Mouse (Mus musculus) testis, postnatal 10 days (tissue): Measurements from ENCODE around the gene Ccnl2.
"Not testable (repeated sequence)": the region's sequence is repeated elsewhere in the genome, so short reads cannot be mapped to it uniquely, and the experiment has no call there.

Experiments
- DNase-seq: peaks from one replicate; pipeline ENCODE4 v3.0.0; 2021; ENCODE audit warnings: low spot score

Gene Ccnl2

DNA sequence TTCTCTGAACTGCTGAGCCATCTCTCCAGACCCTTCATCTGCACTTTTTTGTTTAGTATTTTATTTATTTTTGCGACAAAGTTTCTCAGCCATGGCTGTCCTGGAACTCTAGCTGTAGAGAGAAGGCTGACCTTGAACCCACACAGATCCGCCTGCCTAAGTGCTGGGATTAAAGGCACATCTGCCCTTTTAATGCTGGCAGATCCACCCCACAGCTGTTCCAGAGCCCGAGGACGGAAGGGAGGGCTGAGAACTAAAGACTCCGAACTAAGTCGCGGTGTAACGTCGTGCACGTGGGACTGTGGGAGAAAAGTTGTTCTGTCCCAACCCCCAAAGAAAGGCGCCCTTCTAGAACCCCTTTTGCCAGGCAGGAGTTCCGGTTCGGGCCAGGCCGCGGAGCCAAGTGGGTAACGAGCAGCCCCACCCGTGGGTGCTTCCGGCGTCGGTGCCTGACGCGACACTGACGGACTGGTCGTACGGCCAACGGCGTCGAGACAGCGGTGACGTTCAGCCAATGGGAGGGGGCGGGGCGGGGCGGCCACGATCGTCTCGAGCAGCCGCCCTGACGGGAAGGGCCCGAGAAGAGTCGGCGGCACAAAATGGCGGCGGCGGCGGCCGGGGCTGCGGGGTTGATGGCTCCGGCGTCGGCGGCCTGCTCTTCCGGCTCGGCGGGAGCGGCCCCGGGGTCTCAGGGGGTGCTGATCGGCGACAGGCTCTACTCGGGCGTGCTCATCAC lies at the start of gene Ccnl2:
TSS of gene Ccnl2 (plus strand) at position 561 of the 736 bp plus-strand sequence.
- DNase-seq, result peak; percentile 91

DNA sequence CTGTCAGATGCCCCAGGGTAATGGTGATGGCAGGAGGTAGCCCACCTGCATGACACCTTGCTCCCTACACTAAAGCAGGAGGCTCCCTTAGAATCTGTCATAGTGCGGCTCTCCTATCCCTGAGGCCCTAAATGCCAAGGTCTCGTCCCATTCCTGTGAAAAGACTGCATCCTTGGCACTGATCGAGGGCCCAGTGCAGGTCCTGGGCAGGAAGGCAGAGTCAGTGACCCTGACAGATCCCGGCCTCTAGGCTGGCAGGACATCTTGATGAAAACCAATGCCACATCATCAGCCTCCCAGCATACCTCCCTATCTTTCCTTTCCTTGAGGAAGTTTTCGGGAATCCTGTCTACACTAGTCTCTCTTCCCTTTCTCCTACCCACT lies 42.8 kb upstream of the Ccnl2 start:
- no peak for DNase-seq

DNA sequence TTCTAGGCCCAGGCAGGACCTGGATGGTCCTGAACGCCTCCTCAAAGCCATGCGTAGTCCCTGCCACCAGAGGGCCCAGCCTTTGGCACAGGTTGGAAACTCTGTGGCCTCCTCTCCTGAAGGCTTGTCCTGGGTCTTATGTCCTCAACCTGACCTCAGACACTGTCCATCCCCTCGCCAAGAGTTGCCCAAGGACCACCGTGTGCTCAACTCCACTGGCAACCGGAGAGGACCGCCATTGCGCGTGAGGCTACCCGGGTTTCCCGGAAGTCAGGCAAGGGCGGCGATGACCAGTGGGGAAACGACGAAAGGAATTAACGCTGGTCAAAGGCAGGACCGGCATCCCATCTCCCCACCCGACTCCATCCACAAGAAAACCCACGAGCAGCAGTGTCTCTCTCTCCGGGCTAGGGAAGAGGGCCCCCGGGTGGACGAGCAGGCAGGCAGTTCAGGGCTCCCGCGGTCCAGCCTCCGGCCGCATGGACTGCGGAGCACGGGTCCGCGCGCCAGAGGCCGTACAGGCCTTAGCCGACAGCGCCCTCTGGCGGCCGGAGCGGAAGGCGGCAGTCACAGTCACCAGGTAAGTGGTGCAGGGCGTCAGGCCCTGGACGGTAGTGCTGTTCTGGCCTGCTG lies 42.3 kb upstream of the Ccnl2 start:
- DNase-seq, result peak; percentile 97

DNA sequence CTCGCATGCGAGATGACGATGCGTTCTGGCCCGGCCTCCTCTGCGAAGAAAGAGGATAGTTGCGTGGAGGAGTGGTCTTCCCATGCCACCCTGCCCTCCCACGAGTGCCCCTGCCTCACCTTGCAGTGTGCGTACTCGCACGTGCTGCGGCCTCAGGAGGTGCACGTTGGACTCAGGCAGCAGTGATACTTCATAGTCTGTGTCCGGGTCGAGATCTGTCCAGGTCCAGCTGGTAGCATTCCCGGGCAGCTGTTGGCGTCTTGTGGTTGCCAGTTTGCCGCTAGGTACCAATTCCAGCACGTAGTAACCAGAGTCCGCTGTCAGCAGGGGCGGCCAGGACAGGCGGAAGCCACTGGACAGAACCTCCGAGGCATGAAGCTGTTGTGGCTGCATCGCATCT lies 41.7 kb upstream of the Ccnl2 start:
- DNase-seq, result no peak

DNA sequence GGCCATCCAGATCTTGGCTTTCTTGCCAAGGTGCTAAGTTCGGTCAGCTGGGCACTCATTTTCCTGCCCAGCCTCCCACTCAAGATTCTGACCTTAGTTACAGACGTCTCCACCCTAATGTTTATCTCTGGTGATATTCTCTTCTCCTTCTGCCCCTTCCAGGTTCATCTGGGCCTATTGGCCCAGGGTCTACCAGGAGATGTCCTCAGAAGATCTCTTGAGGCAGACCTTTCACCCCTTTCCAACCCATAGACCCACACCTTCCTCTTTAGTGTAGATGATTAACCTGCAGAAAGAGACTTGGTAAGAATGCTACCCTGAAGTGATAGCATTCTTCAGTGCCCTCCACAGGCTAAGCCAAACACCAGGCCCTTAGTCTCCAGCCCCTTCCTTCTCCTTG lies 40.6 kb upstream of the Ccnl2 start:
- DNase-seq, result no peak

DNA sequence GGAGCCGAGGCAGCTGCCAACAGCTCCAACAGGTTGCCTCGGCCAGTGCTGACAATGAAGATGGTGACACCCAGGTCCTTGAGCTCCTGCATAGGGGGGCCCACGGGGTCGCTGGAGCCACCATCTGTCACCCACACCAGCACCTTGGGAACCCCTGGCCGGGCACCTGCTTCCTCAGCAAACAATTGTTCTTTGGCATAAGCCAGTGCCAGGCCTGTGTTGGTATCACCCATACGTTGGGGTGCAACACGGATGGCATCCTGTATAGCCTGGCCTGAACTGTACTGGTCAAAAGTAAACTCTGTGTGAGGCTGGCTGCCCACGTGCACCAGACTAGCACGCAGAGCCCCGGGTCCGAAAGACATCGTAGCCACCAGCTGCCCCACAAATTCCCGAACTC lies 39.5 kb upstream of the Ccnl2 start:
- no peak for DNase-seq

DNA sequence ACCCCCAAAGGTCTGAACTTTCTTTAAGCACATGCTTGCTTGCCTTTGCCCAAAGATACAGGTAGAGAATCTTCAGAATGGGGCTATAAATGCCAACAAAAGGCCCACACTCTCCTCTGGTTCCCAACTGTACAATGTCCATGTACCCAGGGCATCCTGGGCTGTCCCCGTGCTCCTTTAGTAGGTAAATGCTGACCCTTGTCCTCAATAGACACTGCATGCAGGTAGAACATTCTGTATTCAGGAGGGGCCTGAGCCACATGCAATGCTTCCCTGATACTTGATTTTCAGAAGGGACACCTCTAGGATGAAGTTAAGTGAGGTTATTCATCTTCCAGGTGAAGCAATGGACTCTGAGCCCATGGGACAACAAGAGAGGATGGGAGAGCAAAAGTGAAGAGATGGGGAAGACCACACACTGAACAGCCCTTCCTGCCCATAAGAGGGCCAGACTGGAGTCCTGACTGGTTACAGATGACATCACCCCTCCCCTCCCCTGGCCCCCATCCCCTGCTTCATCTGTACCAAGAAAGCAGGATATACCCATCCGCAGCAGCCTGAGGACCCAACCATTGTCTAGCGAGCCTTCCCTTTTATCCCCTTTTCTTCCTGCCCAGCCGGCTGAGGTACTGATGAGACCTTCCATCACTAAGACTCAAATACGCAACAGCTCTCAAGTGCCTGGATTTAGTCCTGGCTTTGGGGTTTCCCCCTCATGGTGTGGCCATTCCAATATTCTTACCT lies 38.8 kb upstream of the Ccnl2 start:
- DNase-seq, result no peak

DNA sequence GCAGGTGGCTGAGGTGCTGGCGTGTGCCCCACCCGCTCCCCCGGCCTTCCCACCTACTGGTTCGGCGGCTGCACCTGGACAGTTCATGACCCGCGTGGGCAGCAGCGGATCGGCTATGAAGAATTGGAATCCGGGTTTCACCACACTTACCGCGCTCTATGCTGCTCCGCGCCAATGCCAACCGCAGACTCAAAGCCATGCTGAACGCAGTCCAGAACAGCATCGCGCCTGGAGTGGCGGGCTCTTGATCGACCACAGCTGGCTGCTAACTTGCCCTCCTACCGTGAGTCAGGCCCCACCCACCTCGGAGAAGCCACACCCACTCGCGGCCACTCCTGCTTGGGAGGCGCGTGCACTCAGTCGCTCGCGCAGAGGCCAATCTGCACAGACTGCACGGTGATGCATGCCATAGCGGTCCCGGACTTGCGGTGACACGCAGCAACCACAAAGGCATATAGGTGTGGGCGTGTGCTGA lies 38.0 kb upstream of the Ccnl2 start, which contains the start of gene Vwa1:
TSS of gene Vwa1 (minus strand) at position 419 of the 475 bp plus-strand sequence.
- peak; percentile 98 for DNase-seq

DNA sequence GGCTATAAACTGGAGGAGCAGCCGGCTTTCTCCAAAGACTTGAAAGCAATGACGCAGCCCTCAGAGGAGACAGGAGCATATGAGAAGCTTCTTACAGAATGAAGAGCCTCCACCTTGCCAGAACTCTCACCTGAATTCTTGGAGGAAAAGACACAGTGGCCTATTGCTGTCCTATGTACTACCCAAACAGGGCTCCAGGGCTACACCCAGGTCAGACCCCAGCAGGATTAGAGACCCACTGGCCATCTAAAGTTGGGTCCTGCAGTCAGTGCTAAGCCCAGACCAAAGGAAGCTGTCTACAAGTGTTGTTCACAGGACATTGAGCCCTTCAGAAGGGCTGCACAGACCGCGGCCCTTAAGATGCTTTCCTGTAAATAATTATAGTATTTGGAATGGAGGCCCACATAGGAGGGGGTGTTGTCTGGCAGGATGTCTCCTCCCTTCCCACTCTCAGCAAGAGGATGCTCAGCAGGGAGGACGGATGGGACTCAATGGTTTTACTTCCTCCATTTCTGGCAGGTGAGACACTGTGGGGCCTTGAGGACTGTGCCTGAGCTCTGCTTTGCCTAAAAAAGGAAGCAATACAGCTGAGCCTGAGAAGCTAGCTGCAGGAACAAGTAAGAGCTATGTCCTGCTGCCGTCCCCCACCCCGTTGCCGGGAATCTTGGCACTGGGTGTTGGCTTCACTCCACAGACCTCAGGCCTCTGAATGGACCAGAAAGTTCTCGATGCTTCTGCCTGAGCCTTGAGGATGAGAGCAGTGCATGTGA lies 37.1 kb upstream of the Ccnl2 start:
- DNase-seq, result peak; percentile 87

DNA sequence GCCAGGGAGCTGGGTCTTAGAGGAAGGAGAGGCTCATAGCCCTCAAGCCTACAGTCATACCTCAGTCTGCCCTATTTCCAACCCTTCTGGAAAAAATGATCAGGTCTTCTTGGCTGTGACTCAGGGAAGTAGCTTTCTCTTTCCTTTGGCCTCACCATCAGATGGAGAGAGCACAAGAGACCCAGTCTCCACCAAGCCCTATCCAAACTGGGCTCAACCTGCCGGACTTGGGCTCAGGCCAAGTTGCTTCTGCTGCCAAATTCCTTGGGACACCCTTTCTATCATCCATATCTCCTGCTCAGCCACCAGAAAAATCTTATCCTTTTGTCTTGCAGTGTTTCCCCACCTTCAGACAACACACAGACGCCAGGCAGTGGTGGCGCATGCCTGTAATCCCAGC lies 36.4 kb upstream of the Ccnl2 start:
- peak; percentile 87 for DNase-seq

DNA sequence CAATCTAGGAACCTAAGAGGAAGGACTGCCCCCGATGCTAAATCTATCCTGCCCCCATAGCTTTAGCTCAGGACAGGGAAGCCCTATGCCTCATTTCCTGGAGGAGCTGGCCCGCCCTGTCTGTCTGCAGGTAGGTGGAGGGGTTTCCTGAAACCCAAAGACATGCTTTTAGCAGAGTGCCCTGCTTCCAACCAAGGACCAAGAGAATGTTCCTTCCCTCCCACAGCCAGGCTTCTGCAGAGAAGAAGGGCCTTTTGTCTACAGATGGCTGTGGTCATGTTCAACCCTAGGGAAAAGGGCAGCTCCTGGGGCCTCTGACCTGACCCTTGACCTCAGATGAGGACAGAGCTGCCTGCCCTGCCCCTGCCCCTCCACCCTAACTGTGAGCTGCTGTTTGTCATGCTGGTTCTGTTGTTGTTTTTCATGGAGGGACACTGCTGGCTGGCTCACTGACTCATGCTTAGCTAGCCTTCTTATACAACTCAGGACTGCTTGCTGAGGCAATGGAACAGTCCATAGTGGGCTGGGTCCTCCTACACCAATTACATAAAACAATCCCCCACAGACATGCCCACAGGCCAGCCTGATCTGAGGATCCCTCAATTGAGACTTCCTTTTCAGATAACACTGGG lies 35.5 kb upstream of the Ccnl2 start:
- no peak for DNase-seq

DNA sequence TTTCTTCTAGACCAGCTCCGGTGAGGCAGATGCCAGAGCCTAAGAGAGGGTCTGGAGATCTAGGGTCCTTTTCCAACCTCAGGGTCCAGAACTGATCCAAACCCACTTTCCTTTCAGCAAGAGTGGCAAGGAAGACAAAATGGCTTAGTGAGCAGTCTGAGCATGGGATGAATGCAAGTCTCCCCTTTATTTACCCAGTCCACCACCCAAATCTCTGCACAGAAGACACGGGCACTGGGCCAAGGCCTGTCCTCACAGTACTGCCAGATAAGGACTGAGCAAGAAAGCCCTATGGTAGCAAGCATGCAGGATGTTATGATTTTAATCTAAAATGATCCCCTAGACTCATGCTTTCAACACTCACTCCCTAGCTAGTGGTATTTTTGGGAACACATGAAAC lies 34.5 kb upstream of the Ccnl2 start:
- peak; percentile 75 for DNase-seq

DNA sequence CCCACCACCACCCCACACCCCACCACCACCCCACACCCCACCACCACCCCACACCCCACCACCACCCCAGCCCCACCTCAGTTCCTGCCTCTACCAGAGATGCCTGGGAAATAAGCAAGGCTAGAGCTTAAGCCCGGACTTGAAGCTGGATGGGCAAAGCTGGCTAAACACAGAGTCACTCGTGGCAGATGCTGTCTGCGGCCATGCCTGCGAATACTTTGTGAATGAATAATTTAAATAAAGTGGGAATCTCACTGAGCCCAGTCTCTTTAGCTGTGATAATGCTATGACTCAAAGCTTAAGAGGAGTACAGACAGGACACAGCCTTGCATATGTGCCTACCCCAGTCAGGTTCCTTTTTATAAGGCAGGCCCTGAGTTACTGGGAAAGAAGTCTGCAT lies 32.8 kb upstream of the Ccnl2 start:
- DNase-seq, result no peak

DNA sequence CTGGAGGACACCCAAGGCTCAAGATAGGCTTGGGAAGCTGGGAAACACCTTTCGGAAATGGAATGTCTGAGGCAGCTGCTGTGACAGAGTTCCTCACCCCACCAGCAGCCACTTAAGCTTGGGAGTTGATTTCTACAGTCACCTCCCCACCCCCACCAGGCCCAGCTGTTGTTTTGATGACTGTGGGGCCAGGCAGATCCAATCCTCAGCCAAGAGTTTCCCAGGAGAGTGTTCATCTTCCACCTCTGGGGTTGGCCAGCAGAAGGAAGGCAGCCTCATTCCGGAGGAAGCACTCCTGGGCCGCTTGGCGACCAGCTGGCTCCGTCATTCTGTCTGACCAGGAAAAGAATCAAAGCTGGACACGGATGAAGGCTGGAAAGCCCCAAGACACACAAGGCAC lies 31.4 kb upstream of the Ccnl2 start:
- peak; percentile 83 for DNase-seq

DNA sequence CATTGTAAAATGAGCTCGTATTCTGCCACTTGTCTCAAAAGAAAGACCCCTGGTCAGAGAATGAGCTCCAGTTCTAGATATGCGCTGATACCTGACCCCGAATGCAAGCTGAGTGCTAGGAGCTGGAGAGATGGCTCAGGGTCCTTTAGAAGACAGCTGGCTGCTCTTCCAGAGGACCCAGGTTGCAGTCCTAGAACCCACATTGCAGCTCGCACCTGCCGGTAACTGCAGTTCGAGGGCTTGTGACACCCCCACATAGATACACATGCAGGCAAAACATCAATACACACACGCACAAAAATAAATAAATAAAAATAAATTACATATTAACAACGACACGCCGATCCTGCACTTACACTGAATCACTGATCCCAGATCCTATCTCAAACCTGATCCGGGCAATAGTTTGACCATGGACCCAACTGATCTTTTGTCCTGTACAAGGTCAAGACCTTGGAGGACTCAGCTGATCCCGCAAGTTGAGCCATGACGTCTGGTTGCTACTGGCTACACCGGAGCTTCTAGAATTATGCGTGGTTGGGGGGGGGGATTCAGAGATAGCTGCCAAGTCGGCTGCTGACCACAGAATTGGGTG lies 28.7 kb upstream of the Ccnl2 start:
- DNase-seq, result no peak

DNA sequence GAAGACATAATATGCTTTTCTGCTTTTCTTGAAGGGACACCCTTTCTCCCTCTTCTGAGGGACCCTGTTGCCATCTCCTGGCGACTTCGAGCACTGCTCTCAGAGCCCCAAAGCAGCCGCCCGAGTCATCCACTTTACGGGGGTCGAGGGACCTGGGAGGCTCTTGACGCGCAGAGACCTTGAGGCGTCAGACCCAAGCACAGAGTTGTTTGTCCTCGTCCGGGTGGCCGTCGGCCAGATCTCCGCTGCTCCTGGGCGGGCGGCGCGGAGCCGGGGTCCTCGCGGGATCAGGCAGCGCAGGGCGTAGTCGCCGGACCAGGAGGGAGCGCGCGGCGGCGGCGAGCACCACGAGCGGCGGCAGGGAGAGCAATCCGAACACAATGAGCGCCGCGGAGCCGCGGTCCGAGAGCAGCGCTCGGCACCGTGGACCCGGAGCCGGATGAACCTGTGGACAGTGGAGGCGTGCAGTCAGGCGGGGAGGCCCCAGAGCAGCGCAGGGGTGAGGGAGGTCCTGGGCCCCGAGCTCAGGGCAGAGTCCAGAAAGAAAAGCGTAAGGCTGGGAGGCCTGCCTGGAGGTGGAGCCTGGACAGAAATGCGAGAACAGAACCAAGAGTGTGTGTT lies 28.1 kb upstream of the Ccnl2 start:
- DNase-seq, result peak; percentile 88

DNA sequence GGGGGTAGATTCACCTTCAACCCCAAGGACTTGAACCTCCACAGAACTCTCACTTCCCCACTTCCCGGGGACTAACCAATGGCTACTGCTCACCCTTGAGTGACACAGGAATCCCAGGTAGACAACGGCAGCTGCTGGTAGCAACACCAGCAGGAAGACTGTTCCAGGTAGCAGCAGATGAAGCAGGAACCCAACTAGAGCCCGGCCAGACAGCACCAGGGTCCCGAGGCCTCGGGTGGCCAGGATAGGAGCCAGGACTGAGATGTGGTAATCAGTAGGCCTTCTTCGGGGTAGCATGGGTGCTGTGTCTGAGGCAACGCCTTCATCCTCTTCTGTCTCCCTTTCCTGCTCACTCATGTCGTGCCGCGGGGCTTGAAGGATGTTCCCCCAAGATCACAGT lies 27.0 kb upstream of the Ccnl2 start:
- no peak for DNase-seq

DNA sequence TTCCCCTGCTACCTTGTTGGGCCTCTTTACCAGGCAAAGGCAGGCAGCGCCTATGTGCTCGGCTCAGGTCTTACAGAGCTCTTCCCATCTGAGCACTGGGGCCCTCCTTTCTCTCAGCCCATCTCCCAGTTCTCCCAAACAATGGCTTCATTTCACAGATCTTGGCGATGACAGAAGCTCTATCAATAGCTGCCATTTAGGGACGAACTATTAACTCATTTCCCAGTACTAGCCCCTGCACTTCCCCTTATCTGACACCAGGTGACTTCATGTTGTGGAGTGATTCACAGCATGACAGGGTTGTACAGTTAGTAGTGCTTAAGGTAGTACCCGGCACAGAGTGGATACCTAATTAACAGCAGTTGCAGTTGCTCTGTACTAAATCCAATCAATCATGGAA lies 26.5 kb upstream of the Ccnl2 start, which contains the start of gene Tmem88b:
TSS of gene Tmem88b (minus strand) at position 56 of the 400 bp plus-strand sequence.
- DNase-seq, result no peak

DNA sequence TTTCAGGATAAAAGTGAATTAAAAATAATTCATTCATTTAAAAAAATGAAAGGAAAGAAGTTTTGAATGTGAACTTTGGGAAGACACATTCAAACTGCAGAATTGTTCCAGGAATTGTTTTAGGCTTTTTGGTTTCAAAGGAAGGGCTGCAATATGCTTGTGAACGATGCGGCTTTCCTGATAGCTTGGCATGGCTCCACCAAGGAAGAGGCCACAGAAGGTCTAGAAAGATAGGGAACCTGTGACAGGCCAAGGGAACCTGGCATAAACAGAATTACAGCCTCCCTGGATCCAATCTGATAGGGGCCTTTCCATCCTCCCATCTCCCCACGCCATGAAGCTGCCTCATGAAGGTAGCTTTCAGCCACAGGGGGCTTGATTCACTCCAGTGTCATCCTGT lies 24.0 kb upstream of the Ccnl2 start:
- DNase-seq, result no peak

DNA sequence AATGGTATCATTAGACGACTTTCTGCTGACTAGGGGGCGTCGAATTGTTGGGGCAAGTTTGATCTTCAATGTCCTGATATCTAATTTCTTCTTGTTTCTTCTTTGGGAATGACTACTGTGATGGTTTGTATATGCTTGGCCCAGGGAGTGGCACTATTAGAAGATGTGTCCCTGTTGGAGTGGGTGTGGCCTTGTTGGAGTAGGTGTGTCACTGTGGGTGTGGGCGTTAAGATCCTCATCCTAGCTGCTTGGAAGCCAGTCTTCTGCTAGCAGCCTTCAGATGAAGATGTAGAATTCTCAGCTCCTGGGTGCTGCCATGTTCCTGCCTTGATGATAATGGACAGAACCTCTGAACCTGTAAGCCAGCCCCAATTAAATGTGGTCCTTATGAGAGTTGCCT lies 23.5 kb upstream of the Ccnl2 start:
- not testable (repeated sequence) for DNase-seq

DNA sequence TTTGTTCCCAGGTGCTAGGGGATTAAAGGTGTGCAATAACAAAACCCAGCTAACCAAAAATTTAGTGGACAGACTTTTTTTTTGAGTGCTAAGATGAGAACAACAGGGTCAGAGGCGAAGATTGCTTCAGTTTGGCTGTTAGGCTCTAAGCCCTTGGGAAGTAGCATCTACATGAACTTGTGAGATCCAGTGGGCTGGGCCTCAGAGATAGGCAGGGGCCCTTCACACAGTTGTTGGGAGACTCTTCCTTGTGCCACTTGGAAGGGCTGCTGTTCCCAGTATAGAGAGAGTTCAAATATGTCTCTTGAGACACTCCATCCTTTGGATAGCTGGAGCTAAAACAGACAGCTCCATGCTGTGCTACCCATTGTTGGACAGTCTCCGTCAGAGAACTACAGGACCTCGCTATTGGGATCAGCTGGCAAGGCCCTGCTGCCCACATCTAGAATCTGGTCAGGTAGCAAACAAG lies 22.2 kb upstream of the Ccnl2 start, which contains the start of gene Ankrd65:
TSS of gene Ankrd65 (plus strand) at position 419 of the 469 bp plus-strand sequence.
- no peak for DNase-seq
